Mouse (Mus musculus): ENCODE measurements around the gene Aldh5a1. TPM values are rescaled to one million over a fixed set of nuclear protein-coding genes. Genes with fewer than 3 reads are reported as not detected.
"Not testable (repeated sequence)": the region's sequence is repeated elsewhere in the genome, so short reads cannot be mapped to it uniquely, and the experiment has no call there.

Gene Aldh5a1
- total RNA-seq (2021) = 10 to 100 TPM; 60.6 to 61.7 TPM

DNA sequence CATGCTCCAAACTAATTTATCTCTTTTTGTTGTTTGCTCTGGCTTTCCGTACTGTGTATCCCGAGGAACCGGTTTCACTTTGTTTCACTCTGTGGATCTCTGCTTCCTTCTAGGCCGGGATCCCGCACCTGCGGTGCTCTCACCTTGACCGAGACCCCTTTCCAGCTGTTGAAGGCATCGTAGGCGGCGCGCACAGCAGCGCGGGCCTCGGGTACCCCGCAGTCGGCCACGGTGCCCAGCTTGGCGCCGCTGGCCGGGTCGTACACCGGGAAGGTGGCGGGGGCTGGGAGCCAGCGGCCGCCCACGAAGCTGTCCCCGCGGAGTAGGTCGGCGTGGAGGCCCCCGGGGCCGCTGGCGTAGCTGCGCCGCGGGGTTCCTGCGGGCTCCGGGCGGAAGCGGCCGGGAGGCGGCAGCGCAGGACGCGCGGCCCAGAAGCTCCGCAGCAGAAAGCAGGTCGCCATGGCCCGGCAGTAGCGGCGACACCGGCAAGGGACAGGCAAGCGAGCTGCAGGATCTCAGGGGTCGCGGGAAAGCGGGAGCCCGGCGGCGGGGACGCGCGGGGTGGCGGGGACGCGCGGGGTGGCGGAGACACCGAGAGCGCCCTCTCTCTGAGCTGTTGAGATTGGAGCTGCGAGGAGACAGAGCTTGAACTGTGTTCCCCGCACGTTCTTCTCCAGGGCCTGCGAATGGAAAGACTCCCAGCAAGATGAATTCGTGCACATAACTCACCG lies at the start of gene Aldh5a1:
Gene Aldh5a1 (minus strand): TSS at position 554 of the 731 bp plus-strand sequence.
- DNase-seq (ENCODE audit: extremely low spot score in 1 of 2, low spot score in 1 of 2) = peak; percentile 79

DNA sequence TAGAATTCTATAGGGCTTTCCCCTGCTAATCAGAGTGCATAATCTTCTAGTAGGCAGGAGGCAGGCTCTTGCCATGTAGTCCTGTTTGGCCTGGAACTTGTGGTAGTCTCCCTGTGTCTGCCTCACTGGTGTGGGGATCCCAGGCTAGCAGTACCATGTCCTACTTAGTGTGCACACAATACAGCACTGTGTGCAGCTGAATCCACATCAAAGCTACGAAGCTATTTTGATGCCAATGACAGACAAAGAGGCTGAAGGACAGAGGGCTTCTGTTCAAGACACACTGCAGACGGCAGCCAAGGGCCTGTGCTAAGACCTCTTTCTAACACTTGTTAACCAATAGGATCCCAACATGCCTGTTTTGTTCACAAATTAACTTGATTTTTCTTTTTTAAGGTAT lies 48.0 kb upstream of the Aldh5a1 start:
- no peak for DNase-seq (ENCODE audit: extremely low spot score in 1 of 2, low spot score in 1 of 2)

DNA sequence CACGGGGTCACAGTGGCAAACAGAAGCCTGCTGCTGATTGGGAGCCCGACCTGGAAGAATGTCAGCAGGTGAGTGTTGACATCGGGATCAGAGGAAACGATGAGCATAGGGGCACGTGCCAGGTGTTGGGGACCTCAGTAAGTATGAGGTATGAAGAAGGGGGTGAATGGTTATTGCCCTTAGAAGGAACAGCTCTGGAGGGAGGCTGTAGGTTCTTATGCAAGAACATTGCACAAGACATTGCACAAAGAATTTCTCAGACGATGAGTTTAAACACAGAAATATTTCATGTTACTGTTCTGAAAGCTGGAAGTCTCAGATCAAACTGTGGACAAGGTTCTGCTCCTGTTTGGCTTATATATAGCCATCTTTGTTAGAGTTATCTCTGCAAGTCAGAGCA lies 43.6 kb upstream of the Aldh5a1 start:
- DNase-seq (ENCODE audit: extremely low spot score in 1 of 2, low spot score in 1 of 2) = no peak

DNA sequence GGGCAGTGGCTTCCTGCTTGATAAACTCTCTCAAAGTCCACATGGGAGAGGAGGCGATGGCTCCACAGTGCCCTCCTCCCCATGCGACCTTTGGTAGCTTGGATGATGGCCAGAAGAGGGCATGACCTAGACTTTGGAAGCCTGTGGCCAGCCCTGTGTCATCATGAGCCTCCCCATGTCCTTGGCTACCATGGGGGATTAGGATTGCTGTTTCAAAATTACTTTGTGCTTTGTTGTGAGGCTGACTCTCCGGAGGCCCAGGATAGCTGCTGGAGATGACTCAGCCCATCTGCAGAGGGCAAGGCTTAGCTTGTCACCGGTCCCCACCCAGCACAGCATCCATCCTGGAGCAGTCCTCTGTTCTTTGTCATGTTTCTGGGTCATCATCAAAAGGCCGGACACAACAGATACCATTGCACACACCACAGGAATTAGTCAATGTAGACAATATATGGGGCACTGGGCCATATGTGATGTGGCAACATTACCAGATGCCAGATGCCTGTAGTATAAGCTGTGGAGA lies 40.4 kb upstream of the Aldh5a1 start:
- DNase-seq (ENCODE audit: extremely low spot score in 1 of 2, low spot score in 1 of 2) = no peak

DNA sequence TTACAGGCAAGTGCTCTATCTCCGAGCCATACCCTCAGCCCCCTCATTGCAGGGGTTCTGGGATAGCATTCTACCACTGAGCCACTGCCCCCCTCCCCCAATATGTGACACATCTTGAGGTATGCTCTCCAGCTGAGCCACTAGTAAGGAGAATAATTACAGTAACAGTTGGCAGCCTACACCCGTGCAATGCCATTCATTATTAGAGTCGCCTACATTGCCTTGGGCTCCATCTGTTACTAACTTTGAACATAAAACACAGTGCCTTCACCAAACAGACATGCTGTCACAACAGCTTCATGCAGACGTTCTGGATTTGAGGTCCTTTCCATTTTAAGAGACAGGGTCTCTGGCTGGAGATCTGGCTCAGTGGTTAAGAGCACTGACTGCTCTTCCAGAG lies 38.9 kb upstream of the Aldh5a1 start:
- DNase-seq (ENCODE audit: extremely low spot score in 1 of 2, low spot score in 1 of 2) = no peak

DNA sequence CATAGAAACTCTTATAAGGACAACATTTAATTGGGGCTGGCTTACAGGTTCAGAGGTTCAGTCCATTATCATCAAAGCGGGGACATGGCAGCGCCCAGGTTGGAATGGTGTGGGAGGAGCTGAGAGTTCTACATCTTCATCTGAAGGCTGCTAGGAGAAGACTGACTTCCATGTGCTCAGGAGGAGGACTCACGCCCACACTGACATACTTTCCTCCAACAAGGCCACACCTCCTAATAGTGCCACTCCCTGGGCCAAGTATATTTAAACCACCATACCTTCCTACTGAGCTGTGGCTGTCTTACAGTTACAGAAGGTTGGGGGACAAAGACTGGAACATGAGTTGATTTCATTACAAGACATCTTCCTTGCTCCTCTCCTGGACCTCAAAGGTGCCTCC lies 34.3 kb upstream of the Aldh5a1 start:
- DNase-seq (ENCODE audit: extremely low spot score in 1 of 2, low spot score in 1 of 2) = not testable (repeated sequence)

DNA sequence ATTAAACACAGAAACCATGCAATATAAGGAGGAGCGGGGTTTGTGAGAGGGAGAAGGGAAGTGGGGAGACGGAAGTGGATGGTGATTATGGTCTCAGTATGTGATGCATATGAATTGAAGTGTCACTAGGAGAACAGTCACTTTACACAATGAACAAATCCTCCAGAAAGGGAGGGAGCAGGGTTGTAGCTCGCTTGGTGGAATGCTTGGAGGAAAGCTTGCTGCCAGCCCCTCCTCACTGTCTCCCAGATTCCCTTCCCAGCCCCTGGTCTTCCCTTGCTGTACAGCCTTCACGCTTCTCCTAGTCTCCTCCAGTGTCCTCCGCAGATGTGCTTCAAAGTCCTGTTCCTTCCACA lies 28.4 kb upstream of the Aldh5a1 start:
- no peak for DNase-seq (ENCODE audit: extremely low spot score in 1 of 2, low spot score in 1 of 2)

DNA sequence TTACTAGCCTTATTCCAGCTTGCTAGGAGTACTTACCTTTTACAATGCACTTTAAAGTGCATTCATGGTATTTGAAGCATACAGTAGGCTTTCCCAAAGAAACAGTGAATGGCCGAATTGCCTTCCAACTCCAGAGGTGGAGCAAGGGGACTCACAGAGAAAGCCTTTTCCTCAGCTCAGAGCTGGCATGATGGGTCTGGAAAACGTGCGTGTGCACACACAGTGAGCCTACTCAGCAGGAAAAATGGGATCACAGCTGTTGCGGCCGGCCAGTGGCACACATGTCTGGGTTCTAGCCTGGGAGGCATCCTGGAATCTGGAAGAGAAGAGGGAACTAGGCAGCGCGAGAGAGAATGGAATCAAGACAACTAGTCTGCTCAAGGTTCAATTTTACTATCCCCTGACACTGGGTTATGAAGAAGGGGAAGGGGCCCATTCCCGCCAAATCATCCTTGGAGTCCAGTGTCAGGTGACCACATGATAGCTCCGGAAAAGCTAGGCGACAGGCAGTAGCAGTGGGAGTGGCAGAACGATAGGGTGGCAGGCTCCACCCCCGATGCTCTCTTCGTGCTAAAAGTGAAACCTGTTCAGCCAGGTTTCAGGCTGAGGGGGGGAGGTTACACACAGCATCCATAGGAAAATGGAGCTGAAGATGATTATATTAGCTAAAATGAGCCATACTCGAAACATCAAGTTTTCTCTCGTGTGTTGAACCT lies 27.8 kb upstream of the Aldh5a1 start:
- DNase-seq (ENCODE audit: extremely low spot score in 1 of 2, low spot score in 1 of 2) = no peak

DNA sequence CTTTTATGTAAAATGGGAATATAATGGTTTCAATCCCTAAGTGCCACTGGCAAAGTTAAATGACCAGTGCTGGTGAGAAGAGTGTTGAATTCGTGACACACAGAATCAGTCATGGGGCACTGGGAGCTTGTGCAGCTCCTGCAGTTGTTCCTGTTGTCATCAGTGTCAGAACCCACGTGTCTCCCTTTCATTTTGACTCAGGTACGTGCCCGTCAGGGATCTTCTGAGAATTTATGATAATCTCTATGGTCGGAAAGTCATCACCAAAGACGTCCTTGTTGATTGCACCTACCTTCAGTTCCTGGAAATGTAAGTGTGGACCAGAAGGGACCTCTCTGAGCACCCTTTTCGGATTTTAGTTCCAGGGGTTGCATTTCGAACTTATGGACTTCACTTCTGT lies 24.7 kb upstream of the Aldh5a1 start:
- no peak for DNase-seq (ENCODE audit: extremely low spot score in 1 of 2, low spot score in 1 of 2)

DNA sequence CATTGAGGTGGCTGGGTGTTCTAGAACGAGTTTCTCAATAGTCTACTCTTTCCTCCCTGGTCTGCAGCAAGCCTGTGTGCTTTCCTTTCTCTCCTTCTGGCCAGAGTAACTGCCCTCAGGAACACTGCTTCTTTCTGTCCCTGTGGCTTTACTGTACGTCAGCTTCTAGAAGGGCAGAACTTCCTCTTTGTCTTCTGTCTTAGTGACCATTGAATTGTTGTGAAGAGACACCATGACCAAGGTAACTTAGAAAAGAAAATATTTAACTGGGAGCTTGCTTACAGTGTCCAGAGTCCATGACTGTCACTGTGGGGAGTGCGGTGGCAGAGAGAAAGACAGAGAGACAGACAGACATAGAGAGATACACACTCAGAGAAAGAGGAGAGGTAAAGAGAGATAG lies 22.6 kb upstream of the Aldh5a1 start:
- no peak for DNase-seq (ENCODE audit: extremely low spot score in 1 of 2, low spot score in 1 of 2)

DNA sequence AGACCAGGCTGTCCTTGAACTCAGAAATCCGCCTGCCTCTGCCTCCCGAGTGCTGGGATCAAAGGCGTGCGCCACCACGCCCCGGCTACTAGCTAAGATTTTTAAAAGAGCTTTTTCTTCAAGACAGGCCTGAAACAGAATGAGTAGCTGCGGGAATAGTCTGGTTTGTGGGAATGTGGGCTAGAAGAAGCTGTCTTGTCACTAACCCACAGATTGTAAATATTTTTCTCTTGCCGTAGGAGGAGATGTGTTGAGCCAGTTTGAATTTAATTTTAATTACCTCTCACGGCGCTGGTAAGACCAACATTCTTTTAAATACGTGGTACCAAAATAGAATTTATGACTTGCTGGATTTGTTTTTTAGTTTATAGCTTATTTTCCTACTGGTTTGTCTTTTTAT lies 21.2 kb upstream of the Aldh5a1 start:
- no peak for DNase-seq (ENCODE audit: extremely low spot score in 1 of 2, low spot score in 1 of 2)

DNA sequence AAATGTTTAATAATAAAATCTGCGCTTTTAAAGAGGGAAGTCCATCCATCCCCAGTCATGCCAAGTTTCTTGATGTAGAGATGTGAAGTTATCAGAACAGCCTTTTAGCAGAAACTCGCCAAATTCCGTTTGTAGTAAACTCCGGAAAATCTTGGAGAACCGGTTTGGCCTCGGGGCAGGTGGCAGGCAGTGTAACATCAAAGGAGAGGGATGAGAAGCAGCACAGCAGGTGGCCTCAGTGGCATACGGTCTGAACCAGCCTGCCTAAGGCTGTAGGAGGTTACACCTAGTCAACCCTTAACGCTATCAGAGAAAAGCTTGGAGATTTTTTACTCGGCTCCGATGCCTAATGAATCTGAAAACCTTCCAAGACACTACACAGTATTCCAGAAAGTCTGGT lies 18.0 kb upstream of the Aldh5a1 start:
- no peak for DNase-seq (ENCODE audit: extremely low spot score in 1 of 2, low spot score in 1 of 2)

DNA sequence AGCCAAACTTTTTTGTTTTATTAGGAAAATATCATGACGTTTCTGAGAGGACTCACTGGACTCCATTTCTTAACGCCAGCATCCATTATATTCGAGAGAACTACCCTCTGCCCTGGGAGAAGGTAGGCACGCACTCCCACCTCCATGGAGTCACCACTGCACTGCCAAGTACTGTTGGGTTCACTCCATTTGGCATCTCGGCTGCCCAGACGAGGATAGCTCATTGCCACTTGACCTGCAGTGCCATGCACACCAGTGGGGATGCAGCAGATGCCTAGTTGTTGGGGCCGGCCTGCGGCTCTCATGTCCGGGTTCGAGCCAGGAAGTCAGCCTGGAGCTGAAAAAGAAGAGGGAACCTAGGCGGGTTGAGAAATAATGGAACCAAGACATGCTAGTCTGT lies 17.6 kb upstream of the Aldh5a1 start:
- no peak for DNase-seq (ENCODE audit: extremely low spot score in 1 of 2, low spot score in 1 of 2)

DNA sequence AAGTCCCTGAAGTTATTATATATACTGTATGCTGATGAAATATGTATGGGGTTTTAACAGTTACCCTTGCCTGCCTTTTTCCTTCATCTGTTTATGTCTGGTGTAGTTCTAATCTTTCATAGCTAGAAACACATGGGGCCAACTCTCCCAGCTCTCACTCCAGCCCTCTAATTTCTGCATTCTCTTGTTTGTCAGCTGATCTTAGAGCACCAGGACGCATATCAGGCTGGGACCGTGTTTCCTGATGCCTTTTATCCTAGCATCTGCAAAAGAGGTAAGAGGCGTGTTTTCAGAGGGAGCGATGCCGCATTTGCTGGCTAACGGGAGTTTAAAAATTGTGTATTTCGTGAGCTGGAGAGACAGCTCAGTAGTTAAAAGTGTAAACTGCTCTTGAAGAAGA lies 15.2 kb upstream of the Aldh5a1 start:
- DNase-seq (ENCODE audit: extremely low spot score in 1 of 2, low spot score in 1 of 2) = no peak

DNA sequence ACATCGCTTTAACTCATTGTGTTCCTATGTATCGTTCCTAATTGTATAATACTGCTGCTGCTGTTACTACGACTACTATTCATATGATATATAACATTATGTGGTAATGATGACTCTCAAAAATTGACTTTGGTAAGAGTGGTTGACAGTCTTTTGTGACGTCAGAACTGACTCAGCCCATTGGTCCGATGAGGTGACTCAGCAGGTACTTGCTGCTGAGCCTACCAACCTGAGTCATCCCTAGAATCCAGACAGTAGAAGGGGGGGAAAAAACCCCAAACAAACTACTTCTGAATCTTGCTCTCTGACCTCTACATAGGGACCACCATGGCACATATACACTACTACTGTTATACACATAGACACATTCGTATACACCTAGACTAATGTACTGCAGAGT lies 11.4 kb upstream of the Aldh5a1 start:
- DNase-seq (ENCODE audit: extremely low spot score in 1 of 2, low spot score in 1 of 2) = no peak

DNA sequence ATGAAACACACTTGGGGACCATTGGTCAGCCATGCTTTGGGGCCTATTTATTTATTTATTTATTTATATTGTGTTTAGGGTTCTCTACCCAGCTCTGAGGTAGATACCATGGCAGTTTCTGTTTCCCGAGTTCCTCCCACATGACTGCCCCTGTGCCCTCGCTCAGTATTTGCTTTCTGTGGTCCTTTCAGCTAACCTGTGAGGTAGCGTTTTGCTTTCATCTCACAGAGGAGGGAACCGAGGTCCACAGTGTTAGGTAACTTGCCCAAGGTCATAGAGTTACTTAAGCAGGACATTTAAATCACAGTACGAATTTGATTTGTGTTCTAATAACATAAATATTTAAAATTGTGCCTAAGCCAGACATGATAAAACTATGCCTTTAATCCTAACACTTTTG lies 9.7 kb upstream of the Aldh5a1 start:
- no peak for DNase-seq (ENCODE audit: extremely low spot score in 1 of 2, low spot score in 1 of 2)

DNA sequence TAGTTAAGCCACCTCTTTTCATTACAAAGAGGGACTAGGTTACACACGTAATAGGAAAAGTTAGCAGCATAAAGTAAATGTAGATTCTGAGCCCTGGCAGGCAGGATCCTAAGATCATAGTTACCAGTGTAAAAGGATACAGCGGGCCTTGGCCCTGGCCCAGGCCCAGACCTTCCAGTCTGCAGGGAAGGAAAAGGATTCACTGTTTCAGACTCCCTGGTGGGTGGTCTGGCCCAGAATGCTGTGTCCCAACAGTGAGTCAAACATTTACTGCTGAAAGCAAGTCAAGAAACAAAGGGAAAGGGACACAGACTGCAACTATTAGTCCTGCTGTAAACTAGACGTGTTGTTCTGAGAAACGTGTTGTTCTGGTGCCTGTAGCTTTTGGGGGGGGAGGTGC lies 8.1 kb upstream of the Aldh5a1 start:
- DNase-seq (ENCODE audit: extremely low spot score in 1 of 2, low spot score in 1 of 2) = no peak

DNA sequence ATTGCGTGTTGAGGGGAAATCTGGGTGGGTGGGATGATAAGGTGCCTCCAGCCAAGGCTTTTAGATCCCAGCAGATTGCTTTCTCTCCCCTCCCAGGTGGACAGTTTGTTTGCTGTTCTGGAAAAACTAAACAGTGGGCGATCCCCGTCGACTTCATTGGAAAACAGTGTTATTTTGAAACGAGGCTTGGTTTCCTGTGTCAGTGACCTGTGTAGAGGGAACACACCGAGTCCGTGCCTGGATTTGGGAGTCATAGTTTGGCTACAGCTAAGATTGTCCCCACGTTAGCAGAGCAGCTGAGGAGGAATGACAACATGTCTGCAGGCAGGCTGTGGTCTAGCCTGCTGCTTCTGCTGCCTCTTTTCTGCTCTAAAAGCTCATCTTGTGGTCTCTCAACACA lies 5.8 kb upstream of the Aldh5a1 start:
- no peak for DNase-seq (ENCODE audit: extremely low spot score in 1 of 2, low spot score in 1 of 2)

DNA sequence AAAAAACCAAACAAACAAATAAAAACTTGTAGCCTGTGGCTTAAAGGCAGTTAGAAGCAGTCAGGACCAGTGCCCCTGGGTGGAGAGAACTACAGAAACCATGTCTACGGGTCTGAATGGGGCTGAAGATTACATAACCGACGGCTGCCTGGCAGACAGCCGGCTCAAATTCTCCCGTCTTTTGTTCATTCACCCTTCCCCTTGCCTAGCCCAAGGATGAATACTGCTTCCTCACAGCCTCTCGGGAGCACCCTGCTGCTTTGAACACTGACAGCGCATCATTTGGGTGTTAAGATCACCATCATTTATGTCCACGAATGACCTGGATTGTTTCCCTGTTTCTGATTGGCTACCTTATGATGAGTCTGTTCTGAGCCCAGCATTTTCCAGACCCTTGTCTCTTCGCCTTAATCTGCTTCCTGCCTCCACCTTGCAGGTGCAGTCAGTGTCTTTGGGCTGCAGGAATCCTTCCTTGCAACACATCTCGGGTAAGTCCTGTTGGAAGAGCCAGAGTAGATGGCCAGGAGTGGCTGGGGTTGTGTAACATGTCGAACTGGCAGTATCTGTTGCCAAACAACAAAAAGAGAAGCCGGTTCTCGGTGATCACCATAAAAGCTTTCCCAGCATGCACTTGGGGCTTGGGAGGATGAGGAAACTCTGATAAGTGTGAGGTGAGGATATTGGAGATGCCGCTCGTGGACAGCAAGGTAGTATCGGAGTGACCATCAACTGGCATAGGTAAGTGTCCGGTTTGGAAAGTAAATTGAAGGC lies 5.2 kb upstream of the Aldh5a1 start, which contains the start of gene Gpld1:
Gene Gpld1 (plus strand): TSS at position 641 of the 771 bp plus-strand sequence.
- DNase-seq (ENCODE audit: extremely low spot score in 1 of 2, low spot score in 1 of 2) = no peak

DNA sequence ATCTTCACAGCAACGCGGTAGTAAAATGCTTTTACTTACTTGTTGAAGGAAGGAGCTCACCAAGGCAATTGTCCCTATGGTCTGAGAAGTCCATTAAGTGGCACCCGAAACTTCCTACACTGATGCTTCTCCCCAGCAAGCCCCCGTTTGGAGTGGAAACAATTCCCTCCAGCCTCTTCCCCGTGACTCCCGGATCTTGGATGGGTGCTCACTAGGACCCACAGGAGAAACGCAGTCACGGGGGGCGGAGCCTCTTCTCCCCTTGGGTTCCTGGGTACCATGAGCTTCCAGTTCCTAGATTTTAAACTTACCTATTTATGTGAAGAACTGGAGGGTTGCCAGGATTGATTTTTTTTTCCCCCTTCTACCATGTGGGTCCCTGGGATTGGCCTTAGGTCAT lies 2.0 kb upstream of the Aldh5a1 start:
- no peak for DNase-seq (ENCODE audit: extremely low spot score in 1 of 2, low spot score in 1 of 2)

DNA sequence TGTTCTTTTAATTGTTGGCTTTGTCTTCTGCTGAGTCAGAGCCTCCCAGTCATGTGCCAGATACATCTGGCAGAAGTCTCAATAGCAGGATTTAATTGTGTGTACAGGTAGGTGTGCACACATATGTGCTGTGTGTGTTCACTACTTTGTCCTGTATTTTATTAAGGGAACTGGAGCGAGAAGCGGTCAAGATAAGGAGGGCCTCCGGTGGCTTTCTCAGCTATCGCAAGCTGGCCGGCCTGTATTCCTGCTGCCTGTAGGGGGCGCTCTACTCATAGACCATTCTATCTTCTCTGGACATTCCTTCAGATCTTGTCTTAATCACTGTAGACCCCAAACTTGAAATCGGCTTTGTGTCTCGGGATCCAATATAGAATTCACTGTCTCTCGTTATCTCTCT lies 1.2 kb upstream of the Aldh5a1 start:
- DNase-seq (ENCODE audit: extremely low spot score in 1 of 2, low spot score in 1 of 2) = peak; percentile 54 to 91
